Comparison of ENCODE assay signal across 10 mouse cellular contexts in genomic region chr15:82358431-82359260, GRCm38 (mm10). TPM values are rescaled to one million over a fixed set of nuclear protein-coding genes. Genes with fewer than 3 reads are reported as not detected.
DNase-seq lines count a peak whose midpoint lies in the region; ATAC-seq lines count a peak whose summit lies in the region.
"Had no signal": no experiment of that assay in that cellular context is flagged by ENCODE, and none has a peak within 500 bp of the region (broad histone marks: within the 10 kb centered on the region; RNA-seq: fewer than 3 reads in every experiment).

No protein-coding gene starts in this region.

- peaks cover 10% of the 10 kb centered on the region for H3K4me1 ChIP-seq in hindbrain, embryonic 13.5 days (replicated peaks)
- peaks cover 4% of the 10 kb centered on the region for H3K4me1 ChIP-seq in hindbrain, embryonic 12.5 days
- peaks cover 9% of the 10 kb centered on the region; the same call in 1 of the 2 replicates for H3K4me1 ChIP-seq in embryonic facial prominence, embryonic 13.5 days
- H3K4me1 ChIP-seq in liver, embryonic 15.5 days (replicated peaks), result peaks cover 42% of the 10 kb centered on the region

- no peak overlapping the region for H3K4me3 ChIP-seq in hindbrain, embryonic 13.5 days
- no peak overlapping the region for H3K4me3 ChIP-seq in hindbrain, embryonic 12.5 days
- H3K4me3 ChIP-seq in embryonic facial prominence, embryonic 13.5 days, result no peak overlapping the region
- H3K4me3 ChIP-seq in liver, embryonic 15.5 days (replicated peaks), result no peak overlapping the region

- H3K36me3 ChIP-seq in hindbrain, embryonic 13.5 days, result no peaks in the 10 kb centered on the region
- no peaks in the 10 kb centered on the region for H3K36me3 ChIP-seq in hindbrain, embryonic 12.5 days
- no peaks in the 10 kb centered on the region for H3K36me3 ChIP-seq in embryonic facial prominence, embryonic 13.5 days
- H3K36me3 ChIP-seq in liver, embryonic 15.5 days (replicated peaks), result no peaks in the 10 kb centered on the region

- H3K4me2 ChIP-seq in hindbrain, embryonic 13.5 days, result no peak overlapping the region
- no peak overlapping the region; the same call in 1 of the 2 replicates for H3K4me2 ChIP-seq in hindbrain, embryonic 12.5 days (replicated peaks)
- no peak overlapping the region for H3K4me2 ChIP-seq in embryonic facial prominence, embryonic 13.5 days
- no peak overlapping the region; the same call in 1 of the 2 replicates for H3K4me2 ChIP-seq in liver, embryonic 15.5 days

- WGBS in hindbrain, embryonic 13.5 days, result 64% methylated on average over 22 of the region's 22 CpGs
- 64% methylated on average over 22 of the region's 22 CpGs for WGBS in hindbrain, embryonic 12.5 days
- WGBS in embryonic facial prominence, embryonic 13.5 days, result 61% methylated on average over 22 of the region's 22 CpGs
- 59% methylated on average over 22 of the region's 22 CpGs for WGBS in liver, embryonic 15.5 days (ENCODE audit: insufficient replicate concordance)

- H3K27me3 ChIP-seq in hindbrain, embryonic 13.5 days, result 0 out of 2 replicates have a peak, but pooled peaks cover 4% of the 10 kb centered on the region
- H3K27me3 ChIP-seq in hindbrain, embryonic 12.5 days, result no peaks in the 10 kb centered on the region
- H3K27me3 ChIP-seq in embryonic facial prominence, embryonic 13.5 days, result no peaks in the 10 kb centered on the region
- no peaks in the 10 kb centered on the region for H3K27me3 ChIP-seq in liver, embryonic 15.5 days

- H3K27ac ChIP-seq in hindbrain, embryonic 13.5 days, result peak overlapping the region; percentile 12; the same call in 1 of the 2 replicates
- no peak overlapping the region for H3K27ac ChIP-seq in hindbrain, embryonic 12.5 days
- peak overlapping the region; percentile 48; the same call in 1 of the 2 replicates for H3K27ac ChIP-seq in embryonic facial prominence, embryonic 13.5 days
- peak overlapping the region; percentile 29; the same call in 1 of the 2 replicates for H3K27ac ChIP-seq in liver, embryonic 15.5 days (replicated peaks)

- H3K9ac ChIP-seq in hindbrain, embryonic 13.5 days, result 0 out of 2 replicates have a peak overlapping the region, but pooled peaks have one; percentile 19
- no peak overlapping the region for H3K9ac ChIP-seq in hindbrain, embryonic 12.5 days
- peak overlapping the region; percentile 49 for H3K9ac ChIP-seq in embryonic facial prominence, embryonic 13.5 days
- H3K9ac ChIP-seq in liver, embryonic 15.5 days, result no peak overlapping the region

- peak; percentile 64 for DNase-seq in kidney, adult 11 months
- DNase-seq in thymus, postnatal 0 days (ENCODE audit: low spot score), result no peak
- no peak for DNase-seq in MN1 (ENCODE audit: low spot score)
- DNase-seq: thymus, postnatal 14 days had no signal

- no peaks in the 10 kb centered on the region for H3K9me3 ChIP-seq in hindbrain, embryonic 13.5 days
- no peaks in the 10 kb centered on the region for H3K9me3 ChIP-seq in hindbrain, embryonic 12.5 days (replicated peaks)
- no peaks in the 10 kb centered on the region for H3K9me3 ChIP-seq in embryonic facial prominence, embryonic 13.5 days
- H3K9me3 ChIP-seq in liver, embryonic 15.5 days (replicated peaks), result no peaks in the 10 kb centered on the region

- no peak for ATAC-seq in hindbrain, embryonic 13.5 days (ENCODE audit: low FRiP score)
- ATAC-seq in hindbrain, embryonic 12.5 days (ENCODE audit: low FRiP score), result no peak
- no peak for ATAC-seq in embryonic facial prominence, embryonic 13.5 days (ENCODE audit: insufficient number of reproducible peaks, insufficient read depth, low FRiP score, low TSS enrichment, low read depth)
- ATAC-seq in liver, embryonic 15.5 days (ENCODE audit: insufficient read depth), result no peak
- no peak for ATAC-seq in erythroid progenitor cell, adult 5-6 weeks (replicated peaks; ENCODE audit: low FRiP score, poor library complexity, severe bottlenecking)

RNA-seq across cellular contexts. Expression of gene Ndufa6, which starts 4.5 kb away (rescaled TPM):
- polyA plus RNA-seq in hindbrain, embryonic 13.5 days (2015; fragmentation: Nextera tagmentation; extraction: Ambion mirVana), result 363 and 382 TPM in 2 replicates
- 266 and 295 TPM in 2 replicates for polyA plus RNA-seq in hindbrain, embryonic 12.5 days (2016; fragmentation: Nextera tagmentation; extraction: Ambion mirVana)
- polyA plus RNA-seq in embryonic facial prominence, embryonic 13.5 days (2015; fragmentation: Nextera tagmentation; extraction: Ambion mirVana), result 319 and 324 TPM in 2 replicates
- 272 and 310 TPM in 2 replicates for polyA plus RNA-seq in liver, embryonic 15.5 days (2015; fragmentation: Nextera tagmentation; extraction: Ambion mirVana)
- polyA plus RNA-seq in thymus, postnatal 0 days (2015; fragmentation: Nextera tagmentation; extraction: Ambion mirVana), result 488 and 492 TPM in 2 replicates
- 91.4 and 203 TPM in 2 replicates for total RNA-seq in erythroid progenitor cell, adult 5-6 weeks (2015; ENCODE audit: low replicate concordance)
- 31.5 and 64.6 TPM in 2 replicates for total RNA-seq in erythroid progenitor cell, adult 5-6 weeks (2017; ENCODE audit: low replicate concordance)

RNA-seq across cellular contexts. Expression of gene Smdt1, which starts 19.9 kb away (rescaled TPM):
- polyA plus RNA-seq in hindbrain, embryonic 13.5 days (2015; fragmentation: Nextera tagmentation; extraction: Ambion mirVana), result 348 and 365 TPM in 2 replicates
- 250 and 259 TPM in 2 replicates for polyA plus RNA-seq in hindbrain, embryonic 12.5 days (2016; fragmentation: Nextera tagmentation; extraction: Ambion mirVana)
- polyA plus RNA-seq in embryonic facial prominence, embryonic 13.5 days (2015; fragmentation: Nextera tagmentation; extraction: Ambion mirVana), result 255 and 264 TPM in 2 replicates
- 176 TPM in 2 replicates for polyA plus RNA-seq in liver, embryonic 15.5 days (2015; fragmentation: Nextera tagmentation; extraction: Ambion mirVana)
- polyA plus RNA-seq in thymus, postnatal 0 days (2015; fragmentation: Nextera tagmentation; extraction: Ambion mirVana), result 317 and 322 TPM in 2 replicates
- 137 and 202 TPM in 2 replicates for total RNA-seq in erythroid progenitor cell, adult 5-6 weeks (2015; ENCODE audit: low replicate concordance)
- 52.8 and 71.0 TPM in 2 replicates for total RNA-seq in erythroid progenitor cell, adult 5-6 weeks (2017; ENCODE audit: low replicate concordance)

RNA-seq across cellular contexts. Expression of gene Pheta2, which starts 19.9 kb away (rescaled TPM):
- polyA plus RNA-seq in hindbrain, embryonic 13.5 days (2015; fragmentation: Nextera tagmentation; extraction: Ambion mirVana), result 1.9 and 2.3 TPM in 2 replicates
- polyA plus RNA-seq in hindbrain, embryonic 12.5 days (2016; fragmentation: Nextera tagmentation; extraction: Ambion mirVana), result 5.3 and 6.2 TPM in 2 replicates
- polyA plus RNA-seq in embryonic facial prominence, embryonic 13.5 days (2015; fragmentation: Nextera tagmentation; extraction: Ambion mirVana), result 18.9 and 19.5 TPM in 2 replicates
- polyA plus RNA-seq in liver, embryonic 15.5 days (2015; fragmentation: Nextera tagmentation; extraction: Ambion mirVana), result 43.9 and 47.9 TPM in 2 replicates
- polyA plus RNA-seq in thymus, postnatal 0 days (2015; fragmentation: Nextera tagmentation; extraction: Ambion mirVana), result 12.5 and 14.2 TPM in 2 replicates
- total RNA-seq in erythroid progenitor cell, adult 5-6 weeks (2015; ENCODE audit: low replicate concordance), result 88.4 and 89.0 TPM in 2 replicates
- total RNA-seq in erythroid progenitor cell, adult 5-6 weeks (2017; ENCODE audit: low replicate concordance), result 85.0 and 97.9 TPM in 2 replicates

RNA-seq across cellular contexts. Expression of gene Naga, which starts 19.9 kb away (rescaled TPM):
- 29.3 and 30.2 TPM in 2 replicates for polyA plus RNA-seq in hindbrain, embryonic 13.5 days (2015; fragmentation: Nextera tagmentation; extraction: Ambion mirVana)
- 26.7 and 29.7 TPM in 2 replicates for polyA plus RNA-seq in hindbrain, embryonic 12.5 days (2016; fragmentation: Nextera tagmentation; extraction: Ambion mirVana)
- polyA plus RNA-seq in embryonic facial prominence, embryonic 13.5 days (2015; fragmentation: Nextera tagmentation; extraction: Ambion mirVana), result 46.0 and 49.9 TPM in 2 replicates
- polyA plus RNA-seq in liver, embryonic 15.5 days (2015; fragmentation: Nextera tagmentation; extraction: Ambion mirVana), result 43.4 and 48.6 TPM in 2 replicates
- 35.9 and 38.4 TPM in 2 replicates for polyA plus RNA-seq in thymus, postnatal 0 days (2015; fragmentation: Nextera tagmentation; extraction: Ambion mirVana)
- total RNA-seq in erythroid progenitor cell, adult 5-6 weeks (2015; ENCODE audit: low replicate concordance), result 119 and 154 TPM in 2 replicates
- total RNA-seq in erythroid progenitor cell, adult 5-6 weeks (2017; ENCODE audit: low replicate concordance), result 62.6 and 69.7 TPM in 2 replicates

RNA-seq across cellular contexts. Expression of gene Cyp2d22, which starts 21.4 kb away (rescaled TPM):
- 2.1 and 2.6 TPM in 2 replicates for polyA plus RNA-seq in hindbrain, embryonic 13.5 days (2015; fragmentation: Nextera tagmentation; extraction: Ambion mirVana)
- 4.0 and 4.8 TPM in 2 replicates for polyA plus RNA-seq in hindbrain, embryonic 12.5 days (2016; fragmentation: Nextera tagmentation; extraction: Ambion mirVana)
- 10.3 and 10.5 TPM in 2 replicates for polyA plus RNA-seq in embryonic facial prominence, embryonic 13.5 days (2015; fragmentation: Nextera tagmentation; extraction: Ambion mirVana)
- polyA plus RNA-seq in liver, embryonic 15.5 days (2015; fragmentation: Nextera tagmentation; extraction: Ambion mirVana), result 17.7 and 19.1 TPM in 2 replicates
- polyA plus RNA-seq in thymus, postnatal 0 days (2015; fragmentation: Nextera tagmentation; extraction: Ambion mirVana), result 1.8 and 2.7 TPM in 2 replicates
- not detected in 2 replicates for total RNA-seq in erythroid progenitor cell, adult 5-6 weeks (2015; ENCODE audit: low replicate concordance)
- not detected in 2 replicates for total RNA-seq in erythroid progenitor cell, adult 5-6 weeks (2017; ENCODE audit: low replicate concordance)
- polyA plus RNA-seq: G1E had no signal

Comparison
In these comparisons a context has a peak if more than half of its experiments do, and no peak if none do; other contexts are left out.
1. H3K9ac ChIP-seq: peak in hindbrain, embryonic 13.5 days (single experiment) and embryonic facial prominence, embryonic 13.5 days (single experiment); none in hindbrain, embryonic 12.5 days (single experiment) and liver, embryonic 15.5 days (single experiment).